Mouse (Mus musculus): ENCODE data around the gene Ccdc85c.

Gene Ccdc85c

DNA sequence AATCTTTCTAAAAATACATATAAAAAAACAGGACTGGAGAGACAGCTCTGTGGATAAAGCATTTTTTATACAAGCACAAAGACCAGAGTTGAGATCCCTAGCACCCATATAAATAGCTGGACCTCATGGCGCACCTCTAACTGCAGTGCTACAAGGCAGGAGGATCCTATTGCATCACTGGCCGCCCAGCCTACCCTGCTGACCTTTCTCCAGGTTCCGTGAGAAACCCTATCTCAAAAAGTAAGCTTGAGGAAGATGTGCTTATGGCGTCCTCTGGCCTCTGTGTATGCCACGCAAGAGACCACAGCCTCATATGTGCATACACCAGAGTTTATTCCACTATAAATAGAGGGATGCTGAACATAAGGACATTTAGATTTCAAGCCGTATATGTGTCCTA lies 93.5 kb downstream of the Ccdc85c start:
- H3K27me3 ChIP-seq (ENCODE audit: insufficient read depth, low read length), result no peaks in the 10 kb centered on the region
- TF ChIP-seq NANOG (IDR thresholded peaks at IDR 0.05; ENCODE audit: borderline replicate concordance, low read length) (no peak), POU5F1 (IDR thresholded peaks at IDR 0.05; ENCODE audit: borderline replicate concordance, low read length) (no peak), CTCF (conservative IDR thresholded peaks at IDR 0.05; ENCODE audit: low read length) (no peak)
- peaks cover 57% of the 10 kb centered on the region for H3K36me3 ChIP-seq (ENCODE audit: insufficient read depth, low read length)
- no peaks in the 10 kb centered on the region for H3K9me3 ChIP-seq (ENCODE audit: low read length)
- H3K4me3 ChIP-seq (replicated peaks; ENCODE audit: low read length), result no peak overlapping the region
- peaks cover 42% of the 10 kb centered on the region for H3K4me1 ChIP-seq (replicated peaks; ENCODE audit: low read depth, low read length)

DNA sequence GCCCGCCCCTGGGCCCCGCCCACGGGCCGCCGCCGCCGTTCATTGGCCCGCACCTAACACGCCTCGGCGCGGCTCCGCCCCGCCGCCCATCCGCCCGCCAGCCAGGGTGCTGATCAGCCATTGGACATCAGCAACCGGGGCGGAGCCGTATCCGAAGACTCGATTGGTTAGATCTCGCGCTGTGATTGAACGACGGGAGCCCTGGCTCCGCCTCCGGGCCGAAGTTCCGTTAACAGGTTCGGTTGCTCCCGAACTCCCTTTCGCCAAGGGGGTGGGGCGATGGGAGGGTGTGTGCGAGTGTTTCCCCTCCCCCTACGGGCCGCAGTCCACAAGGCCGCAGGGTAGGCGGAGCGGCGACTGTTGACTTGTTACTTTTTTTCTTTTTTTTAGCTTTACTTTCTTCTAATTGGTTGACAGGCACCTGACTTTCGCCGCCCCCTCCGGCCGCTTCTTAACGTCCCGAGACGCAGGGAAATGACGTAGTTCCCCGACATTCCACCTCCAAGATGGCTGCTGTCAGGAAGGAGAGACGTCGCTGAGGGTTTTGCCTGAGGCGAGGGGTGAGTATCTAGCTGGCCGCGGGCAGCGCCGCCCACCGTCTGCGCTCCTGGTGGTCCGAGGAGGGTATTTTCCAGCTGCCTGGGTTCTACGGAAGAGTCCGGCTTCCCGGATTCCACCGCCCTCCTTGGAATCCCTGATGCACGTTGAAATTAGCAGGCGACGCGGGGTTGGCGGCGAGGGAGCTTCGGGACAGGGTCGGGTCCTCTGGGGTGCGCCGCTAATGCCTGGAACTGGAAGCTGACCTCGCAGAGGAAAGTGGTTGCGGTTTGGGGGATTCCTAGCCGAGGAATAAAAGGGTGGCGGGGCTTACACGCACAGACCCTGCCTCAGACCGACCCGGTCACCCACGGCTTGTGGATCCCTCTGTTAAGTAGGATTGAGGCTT lies 95.6 kb downstream of the Ccdc85c start, which contains the start of gene Ccnk:
TSS of gene Ccnk (plus strand) at position 259 of the 946 bp plus-strand sequence.
- Histone ChIP-seq H3K4me3 (replicated peaks; ENCODE audit: low read length) (peak within 1 kb of the TSS; percentile 100), H3K4me1 (replicated peaks; ENCODE audit: low read depth, low read length) (peaks cover 34% of the 10 kb centered on the region), H3K9me3 (ENCODE audit: low read length) (no peaks in the 10 kb centered on the region), H3K27me3 (ENCODE audit: insufficient read depth, low read length) (no peaks in the 10 kb centered on the region), H3K36me3 (ENCODE audit: insufficient read depth, low read length) (peaks cover 37% of the 10 kb centered on the region)
- TF ChIP-seq CTCF (conservative IDR thresholded peaks at IDR 0.05; ENCODE audit: low read length), result no peak
- TF ChIP-seq POU5F1 (IDR thresholded peaks at IDR 0.05; ENCODE audit: borderline replicate concordance, low read length), result no peak

- TF ChIP-seq CTCF (conservative IDR thresholded peaks at IDR 0.05; ENCODE audit: low read length), result no peak
- no peak for TF ChIP-seq POU5F1 (IDR thresholded peaks at IDR 0.05; ENCODE audit: borderline replicate concordance, low read length)
- TF ChIP-seq NANOG (IDR thresholded peaks at IDR 0.05; ENCODE audit: borderline replicate concordance, low read length), result no peak
- Histone ChIP-seq H3K4me1 (replicated peaks; ENCODE audit: low read depth, low read length) (peaks cover 31% of the 10 kb centered on the region), H3K4me3 (replicated peaks; ENCODE audit: low read length) (peak within 1 kb of the TSS; percentile 100)
Observed at GRCm38 (mm10) chr12:108179246-108179320, 96.1 kb downstream of the Ccdc85c start, which contains the start of gene Setd3. TSS of gene Setd3 (minus strand) at chr12:108179314.

DNA sequence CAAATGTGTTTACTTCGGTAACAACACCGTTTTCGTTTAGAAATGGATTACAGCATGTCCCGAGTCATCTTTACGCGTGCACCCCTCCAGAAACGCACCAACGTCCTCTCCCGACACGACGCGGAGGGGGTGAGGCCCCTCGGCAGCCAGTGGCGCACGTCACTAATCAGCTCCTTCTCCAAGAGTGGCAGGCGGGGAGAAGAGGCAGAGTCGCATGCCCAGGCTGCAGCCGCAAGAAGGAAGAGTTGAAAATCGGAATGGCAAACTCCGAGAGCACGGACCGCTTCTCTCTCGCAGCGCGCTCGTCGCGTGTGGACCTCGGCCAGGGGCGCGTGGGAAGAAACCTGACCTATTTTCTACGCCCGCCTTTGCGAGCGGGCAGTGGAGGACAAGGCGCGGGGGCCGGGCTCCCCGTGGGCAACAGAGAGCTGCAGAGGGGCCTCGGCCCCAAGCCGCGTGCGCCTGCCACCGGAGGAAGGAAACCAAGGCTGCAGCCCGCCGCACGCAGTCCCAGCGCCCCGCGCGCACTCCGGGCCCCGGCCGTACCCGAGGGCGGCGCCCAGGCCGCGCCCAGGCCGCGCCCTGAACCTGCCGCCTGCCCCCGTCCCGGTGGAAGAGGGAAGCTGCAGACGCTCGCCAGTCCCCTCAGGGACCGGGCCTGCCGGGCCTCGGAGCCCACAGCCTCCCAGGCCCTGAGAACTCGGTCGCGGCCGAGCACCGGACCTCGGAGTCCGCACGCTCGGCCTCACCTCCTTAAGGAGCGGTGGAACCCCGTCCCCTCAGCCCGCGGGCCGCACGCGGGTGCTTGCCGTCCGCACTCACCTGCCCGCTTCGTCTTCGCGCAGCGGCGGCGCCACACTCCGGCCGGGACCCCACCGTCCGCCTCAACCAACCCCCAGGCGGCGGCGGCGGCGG lies 96.6 kb downstream of the Ccdc85c start:
- peak overlapping the region; percentile 100 for H3K4me3 ChIP-seq (replicated peaks; ENCODE audit: low read length)
- peaks cover 27% of the 10 kb centered on the region for H3K36me3 ChIP-seq (ENCODE audit: insufficient read depth, low read length)
- no peaks in the 10 kb centered on the region for H3K9me3 ChIP-seq (ENCODE audit: low read length)
- TF ChIP-seq CTCF (conservative IDR thresholded peaks at IDR 0.05; ENCODE audit: low read length) (no peak), NANOG (IDR thresholded peaks at IDR 0.05; ENCODE audit: borderline replicate concordance, low read length) (no peak), POU5F1 (IDR thresholded peaks at IDR 0.05; ENCODE audit: borderline replicate concordance, low read length) (no peak)
- H3K27me3 ChIP-seq (ENCODE audit: insufficient read depth, low read length), result no peaks in the 10 kb centered on the region
- peaks cover 31% of the 10 kb centered on the region for H3K4me1 ChIP-seq (replicated peaks; ENCODE audit: low read depth, low read length)

More at GRCm38 (mm10) chr12:108179246-108179320, 96.1 kb downstream of the Ccdc85c start, which contains the start of gene Setd3:
- peaks cover 32% of the 10 kb centered on the region for H3K36me3 ChIP-seq (ENCODE audit: insufficient read depth, low read length)
- H3K27me3 ChIP-seq (ENCODE audit: insufficient read depth, low read length), result no peaks in the 10 kb centered on the region
- H3K9me3 ChIP-seq (ENCODE audit: low read length), result no peaks in the 10 kb centered on the region

GRCm38 (mm10) chr12:108176366-108176765 lies 98.9 kb downstream of the Ccdc85c start:
- Histone ChIP-seq H3K36me3 (ENCODE audit: insufficient read depth, low read length) (peaks cover 6% of the 10 kb centered on the region), H3K4me1 (replicated peaks; ENCODE audit: low read depth, low read length) (peaks cover 28% of the 10 kb centered on the region), H3K9me3 (ENCODE audit: low read length) (no peaks in the 10 kb centered on the region), H3K4me3 (replicated peaks; ENCODE audit: low read length) (no peak overlapping the region), H3K27me3 (ENCODE audit: insufficient read depth, low read length) (no peaks in the 10 kb centered on the region)
- TF ChIP-seq CTCF (conservative IDR thresholded peaks at IDR 0.05; ENCODE audit: low read length) (no peak), NANOG (IDR thresholded peaks at IDR 0.05; ENCODE audit: borderline replicate concordance, low read length) (no peak), POU5F1 (IDR thresholded peaks at IDR 0.05; ENCODE audit: borderline replicate concordance, low read length) (no peak)

- H3K4me3 ChIP-seq (replicated peaks; ENCODE audit: low read length), result no peak overlapping the region
- H3K9me3 ChIP-seq (ENCODE audit: low read length), result no peaks in the 10 kb centered on the region
- no peak for TF ChIP-seq NANOG (IDR thresholded peaks at IDR 0.05; ENCODE audit: borderline replicate concordance, low read length)
- no peak for TF ChIP-seq CTCF (conservative IDR thresholded peaks at IDR 0.05; ENCODE audit: low read length)
- no peak for TF ChIP-seq POU5F1 (IDR thresholded peaks at IDR 0.05; ENCODE audit: borderline replicate concordance, low read length)
- H3K4me1 ChIP-seq (replicated peaks; ENCODE audit: low read depth, low read length), result peaks cover 18% of the 10 kb centered on the region
- 0 out of 2 replicates have a peak, but pooled peaks cover 4% of the 10 kb centered on the region for H3K36me3 ChIP-seq (ENCODE audit: insufficient read depth, low read length)
- no peaks in the 10 kb centered on the region for H3K27me3 ChIP-seq (ENCODE audit: insufficient read depth, low read length)
Observed at GRCm38 (mm10) chr12:108174606-108175505, 100.4 kb downstream of the Ccdc85c start.

GRCm38 (mm10) chr12:108172639-108173038 lies 102.6 kb downstream of the Ccdc85c start:
- Histone ChIP-seq H3K4me3 (replicated peaks; ENCODE audit: low read length) (no peak overlapping the region), H3K4me1 (replicated peaks; ENCODE audit: low read depth, low read length) (peaks cover 12% of the 10 kb centered on the region), H3K9me3 (ENCODE audit: low read length) (no peaks in the 10 kb centered on the region), H3K27me3 (ENCODE audit: insufficient read depth, low read length) (no peaks in the 10 kb centered on the region), H3K36me3 (ENCODE audit: insufficient read depth, low read length) (0 out of 2 replicates have a peak, but pooled peaks cover 4% of the 10 kb centered on the region)
- TF ChIP-seq POU5F1 (IDR thresholded peaks at IDR 0.05; ENCODE audit: borderline replicate concordance, low read length) (no peak), NANOG (IDR thresholded peaks at IDR 0.05; ENCODE audit: borderline replicate concordance, low read length) (no peak), CTCF (conservative IDR thresholded peaks at IDR 0.05; ENCODE audit: low read length) (no peak)
